Mouse (Mus musculus): Measurements from ENCODE around the gene Gdpd5.

Gdpd5 gene

DNA sequence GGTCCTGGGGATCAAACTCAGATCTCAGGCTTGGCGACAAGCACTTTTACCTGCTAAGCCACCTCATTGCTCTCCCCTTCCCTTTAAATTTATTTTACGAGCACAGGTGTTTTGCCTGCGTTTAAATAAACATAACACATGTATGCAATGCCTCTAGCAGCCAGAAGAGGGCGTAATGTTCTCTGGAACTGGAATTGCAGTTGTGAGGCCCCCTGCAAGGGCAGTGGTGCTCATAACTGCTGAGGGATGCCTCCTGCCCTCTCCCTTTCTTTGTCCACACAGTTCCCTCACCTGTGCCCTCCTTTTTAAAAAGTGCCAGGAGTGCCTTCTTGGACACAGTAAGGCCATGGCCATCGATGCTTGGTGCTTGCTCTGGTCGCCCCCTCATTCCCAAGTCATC lies 62.8 kb downstream of the Gdpd5 start:
- DNase-seq (ENCODE audit: low spot score), result no peak

DNA sequence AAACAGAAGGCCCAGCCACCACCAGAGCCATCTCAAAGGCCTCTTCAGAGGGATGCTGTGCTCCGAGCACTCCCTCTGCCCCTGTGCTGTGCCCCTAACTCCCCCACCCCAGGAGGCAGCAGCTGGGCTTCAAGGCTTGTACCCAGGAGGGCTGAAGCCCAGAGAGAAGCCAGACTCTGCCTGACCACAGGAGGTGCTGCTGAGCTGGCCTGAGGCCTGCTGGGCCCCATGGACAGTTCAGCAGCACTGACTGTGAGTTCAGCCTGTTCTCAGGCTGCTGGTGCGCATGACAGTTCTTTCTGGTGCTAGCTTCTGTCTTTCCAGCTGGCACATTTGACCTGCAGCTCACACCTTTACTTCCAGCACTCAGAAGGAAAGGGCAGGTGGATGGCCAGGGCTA lies 64.6 kb downstream of the Gdpd5 start:
- no peak for DNase-seq (ENCODE audit: low spot score)

DNA sequence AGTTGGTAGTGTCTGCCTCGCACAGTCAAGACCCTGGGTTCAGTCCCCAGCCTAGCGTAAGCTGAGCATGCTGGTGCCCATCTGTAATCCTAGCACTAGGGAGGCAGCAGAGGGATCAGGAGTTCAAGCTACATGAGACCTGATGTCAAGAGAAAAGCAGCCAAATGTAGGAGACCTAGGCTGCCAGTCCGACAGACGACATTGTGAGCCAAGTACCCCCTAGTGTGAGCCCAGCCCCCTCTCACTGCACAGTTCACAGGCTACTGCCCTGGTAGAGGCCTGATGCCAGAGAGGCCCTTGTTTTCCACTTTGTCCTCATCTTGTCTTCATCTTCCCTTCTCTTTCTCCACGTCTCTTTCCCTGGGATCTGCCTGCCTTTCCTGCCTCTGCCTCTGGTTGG lies 66.1 kb downstream of the Gdpd5 start:
- no peak for DNase-seq (ENCODE audit: low spot score)

DNA sequence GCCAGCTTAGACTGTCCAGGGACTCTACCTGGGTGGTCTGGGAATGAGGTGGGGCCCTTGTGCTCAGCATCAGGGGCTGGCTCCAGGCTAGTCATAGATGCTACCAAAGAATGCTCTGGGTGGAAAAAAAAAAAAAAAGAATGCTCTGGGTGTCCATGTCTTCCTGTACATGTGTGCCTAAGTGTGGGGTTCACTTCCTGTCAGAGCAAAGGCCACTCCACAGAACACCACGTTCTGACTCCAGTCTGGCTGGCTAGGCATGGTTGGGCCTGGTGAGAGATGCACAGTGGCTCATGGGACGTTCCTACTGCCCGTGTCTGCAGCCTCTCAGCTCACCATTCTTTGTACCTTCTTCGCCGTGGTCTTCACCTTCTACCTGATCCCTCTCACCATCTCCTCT lies 67.4 kb downstream of the Gdpd5 start:
- DNase-seq (ENCODE audit: low spot score), result no peak

DNA sequence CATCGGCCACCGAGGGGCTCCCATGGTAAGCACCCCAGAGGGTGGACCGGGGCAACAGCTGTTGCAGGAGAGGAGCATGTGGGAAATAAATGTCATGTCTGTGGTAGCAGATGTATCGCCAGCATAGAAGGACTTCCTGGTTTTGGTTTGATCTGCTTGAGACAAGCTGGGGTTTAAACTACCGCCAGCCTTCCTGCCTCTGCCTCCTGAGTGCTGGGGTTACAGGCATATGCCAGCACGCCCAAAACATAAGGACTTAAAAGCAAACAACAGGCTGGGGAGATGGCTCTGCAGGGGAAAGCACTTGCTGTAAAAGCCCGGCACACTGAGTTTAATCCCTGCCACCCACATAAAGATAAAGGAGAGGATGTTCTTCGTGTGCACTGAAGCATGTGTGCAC lies 67.8 kb downstream of the Gdpd5 start:
- no peak for DNase-seq (ENCODE audit: low spot score)

DNA sequence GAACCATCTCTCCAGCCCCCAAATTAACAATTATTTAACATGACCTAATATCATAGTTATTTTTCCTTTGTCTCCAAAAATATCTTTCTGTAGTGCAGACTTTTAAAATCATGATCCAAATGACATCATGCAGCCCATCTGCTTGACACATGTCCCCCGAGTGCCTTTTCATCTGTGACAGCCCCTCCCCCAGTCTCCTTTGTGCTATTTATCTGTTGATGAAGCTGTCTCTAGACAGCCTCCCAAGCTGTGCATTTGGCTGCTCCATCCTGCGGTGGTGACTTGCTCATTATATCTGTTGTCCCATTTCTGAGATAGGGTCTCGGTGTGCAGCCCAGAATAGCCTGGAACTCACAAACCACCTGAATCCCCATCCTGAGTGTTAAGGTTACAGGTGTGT lies 68.5 kb downstream of the Gdpd5 start:
- DNase-seq (ENCODE audit: low spot score), result no peak

DNA sequence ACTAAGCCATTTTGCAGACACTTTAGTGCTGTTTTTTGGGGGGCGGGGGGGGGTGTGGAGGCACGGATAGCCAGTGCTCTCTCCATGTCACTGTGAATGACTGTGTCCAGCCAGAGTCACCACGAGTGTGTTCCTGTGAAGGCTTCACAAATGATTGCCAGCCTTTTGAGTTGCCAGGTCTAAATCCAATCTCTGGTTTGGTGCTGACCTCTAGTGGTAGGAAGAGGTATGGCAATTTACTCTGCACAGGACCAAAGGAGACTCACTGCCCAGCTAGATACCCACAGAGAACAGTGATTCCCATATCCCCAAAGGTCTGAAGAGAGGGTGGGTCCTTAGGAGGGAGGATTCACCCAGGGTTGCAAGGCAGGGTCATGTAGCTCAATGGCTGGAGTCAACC lies 69.5 kb downstream of the Gdpd5 start:
- peak; percentile 77 for DNase-seq (ENCODE audit: low spot score)

DNA sequence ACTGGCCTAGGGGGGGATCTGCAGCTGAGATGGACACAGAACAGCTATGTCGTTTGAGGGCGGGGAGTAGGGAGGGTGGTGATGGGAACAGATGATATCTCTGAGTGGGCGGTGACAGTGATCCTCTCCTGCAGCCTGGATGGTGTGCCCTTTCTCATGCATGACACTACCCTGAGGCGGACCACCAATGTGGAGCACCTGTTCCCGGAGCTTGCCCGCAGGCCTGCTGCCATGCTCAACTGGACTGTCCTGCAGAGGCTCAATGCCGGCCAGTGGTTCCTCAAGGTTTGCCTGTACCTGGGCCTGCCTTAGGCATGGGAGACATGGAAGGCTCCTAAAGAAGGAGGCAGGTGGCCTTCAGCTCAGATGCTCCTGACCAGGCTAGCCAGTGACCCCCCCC lies 71.6 kb downstream of the Gdpd5 start:
- no peak for DNase-seq (ENCODE audit: low spot score)

DNA sequence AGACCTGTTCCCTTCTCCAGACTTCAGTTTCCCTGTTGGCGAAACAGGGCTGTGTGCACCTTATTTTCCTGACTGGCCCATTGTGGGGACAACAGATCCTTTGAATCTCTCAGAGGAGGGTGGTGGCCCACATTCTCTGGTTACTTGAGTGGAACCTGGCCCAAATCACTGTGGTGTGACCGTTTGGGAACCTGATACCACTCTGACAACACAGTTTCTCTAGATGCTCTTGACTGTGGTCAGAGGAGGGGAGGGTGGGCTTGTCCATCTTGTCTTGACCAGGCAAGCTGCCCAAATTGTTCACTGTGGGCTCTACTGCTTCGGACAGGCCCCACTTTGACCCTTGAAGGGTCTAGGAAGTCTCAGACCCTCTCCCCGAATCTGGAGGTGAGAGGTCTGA lies 72.8 kb downstream of the Gdpd5 start:
- DNase-seq (ENCODE audit: low spot score), result no peak

DNA sequence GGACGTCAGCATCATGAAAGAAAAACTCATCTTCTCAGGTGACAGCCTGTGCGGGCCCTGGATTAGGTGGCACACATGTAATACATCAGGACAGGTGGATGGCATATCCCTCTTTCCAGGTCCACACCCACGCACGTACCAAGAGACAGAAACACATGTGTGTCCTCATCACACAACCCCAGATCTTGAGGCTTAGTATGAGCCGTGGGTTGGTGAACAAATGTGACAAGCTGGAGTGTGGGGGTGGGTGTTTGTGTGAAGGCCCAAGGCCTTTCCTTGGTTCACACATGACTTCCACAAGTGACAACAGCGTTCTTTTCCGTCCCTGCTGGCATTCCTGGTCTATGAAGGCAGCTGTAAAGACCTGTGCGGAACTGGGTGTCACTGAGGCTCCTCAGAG lies 77.6 kb downstream of the Gdpd5 start:
- peak; percentile 38 for DNase-seq (ENCODE audit: low spot score)

DNA sequence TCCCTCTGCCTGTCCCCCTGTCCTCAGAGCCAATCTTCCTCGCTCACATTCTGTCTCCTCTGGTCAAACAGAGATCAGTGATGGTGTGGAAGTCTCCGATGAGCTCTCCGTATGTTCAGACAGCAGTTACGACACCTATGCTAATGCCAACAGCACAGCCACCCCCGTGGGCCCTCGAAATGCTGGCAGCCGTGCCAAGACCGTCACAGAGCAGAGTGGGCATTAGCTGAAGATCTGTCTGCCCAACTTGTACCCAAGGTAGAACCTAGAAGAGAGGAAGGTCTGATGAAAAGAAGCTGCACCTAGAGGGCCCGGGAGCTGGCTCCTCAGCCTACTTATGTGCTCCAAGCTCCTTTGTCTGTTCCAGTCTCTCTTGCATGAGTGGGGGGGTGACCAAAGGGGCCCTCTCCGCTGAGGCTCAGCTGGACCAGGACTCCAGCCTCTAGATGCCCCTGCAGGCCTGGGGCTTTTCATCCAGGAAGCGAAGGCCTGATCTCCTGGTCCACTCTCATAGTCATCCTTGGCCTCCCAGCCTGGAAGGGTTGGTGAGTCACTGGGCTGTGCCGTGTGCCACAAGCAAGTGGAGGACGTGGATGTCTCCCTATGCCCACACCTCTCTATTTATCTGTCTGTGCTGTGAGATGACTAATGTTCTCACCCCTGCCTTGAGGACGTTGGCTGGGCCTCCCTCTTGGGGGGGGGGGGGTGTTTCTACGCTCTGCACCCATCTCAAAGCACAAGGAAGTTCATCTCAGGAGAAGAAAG lies 78.9 kb downstream of the Gdpd5 start:
- no peak for DNase-seq (ENCODE audit: low spot score)

DNA sequence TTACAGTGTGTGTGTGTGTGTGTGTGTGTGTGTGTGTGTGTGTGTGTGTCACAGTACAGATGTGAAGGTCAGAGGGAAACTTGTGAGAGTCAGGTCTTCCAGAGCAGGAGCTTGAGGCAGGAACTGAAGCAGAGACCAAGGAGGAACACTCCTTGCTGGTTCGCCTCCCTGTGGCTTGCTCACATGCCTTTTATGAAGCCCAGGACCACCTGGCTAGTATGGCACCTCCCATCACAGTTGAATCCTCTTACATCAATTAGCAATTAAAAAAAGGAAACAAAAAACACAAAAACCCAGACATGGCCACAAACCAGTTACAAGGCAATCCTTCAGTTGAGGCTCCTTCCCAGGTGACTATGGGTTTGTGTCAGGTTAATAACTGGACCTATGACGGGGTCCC lies 81.9 kb downstream of the Gdpd5 start:
- no peak for DNase-seq (ENCODE audit: low spot score)

DNA sequence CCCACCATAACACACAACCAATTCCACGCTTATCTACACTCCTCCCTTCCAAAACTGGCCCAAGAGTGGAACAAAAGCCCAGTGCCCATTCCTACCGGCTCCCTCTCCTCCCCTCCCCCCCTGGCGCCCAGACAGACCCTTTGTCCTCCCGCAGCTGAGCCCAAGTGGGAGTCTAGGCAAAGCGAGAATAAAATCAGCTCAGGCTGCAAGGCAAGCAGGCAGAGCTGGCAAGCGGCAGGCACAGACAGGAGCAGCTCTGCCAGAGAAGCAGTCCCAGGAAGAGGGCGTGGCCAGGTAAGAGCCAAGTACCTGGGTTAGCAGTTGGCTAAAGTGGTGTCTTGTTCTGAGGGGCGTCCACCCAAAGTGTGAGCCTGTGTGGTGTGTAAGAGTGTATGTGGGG lies 84.6 kb downstream of the Gdpd5 start, which contains the start of gene Klhl35:
Klhl35 (plus strand) TSS at position 194 of the 400 bp plus-strand sequence.
- DNase-seq (ENCODE audit: low spot score), result no peak

DNA sequence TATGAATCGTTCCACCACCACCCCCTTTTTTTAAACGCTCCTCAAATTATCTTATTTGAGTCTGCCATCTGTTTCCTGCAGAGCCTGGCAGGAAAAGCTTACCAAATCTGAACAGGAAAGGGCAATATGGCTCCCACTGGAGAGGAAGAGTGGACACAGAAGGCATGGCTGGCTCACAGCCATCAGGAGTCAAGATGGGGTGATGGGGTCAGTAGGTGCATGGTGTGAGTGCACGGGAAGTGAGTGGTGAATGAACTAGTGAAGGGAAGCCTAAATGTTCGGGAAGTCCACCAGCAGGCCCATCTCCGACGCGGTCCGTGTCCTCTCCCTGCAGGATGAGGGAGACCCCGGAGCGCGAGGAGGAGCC lies 86.7 kb downstream of the Gdpd5 start:
- no peak for DNase-seq (ENCODE audit: low spot score)

DNA sequence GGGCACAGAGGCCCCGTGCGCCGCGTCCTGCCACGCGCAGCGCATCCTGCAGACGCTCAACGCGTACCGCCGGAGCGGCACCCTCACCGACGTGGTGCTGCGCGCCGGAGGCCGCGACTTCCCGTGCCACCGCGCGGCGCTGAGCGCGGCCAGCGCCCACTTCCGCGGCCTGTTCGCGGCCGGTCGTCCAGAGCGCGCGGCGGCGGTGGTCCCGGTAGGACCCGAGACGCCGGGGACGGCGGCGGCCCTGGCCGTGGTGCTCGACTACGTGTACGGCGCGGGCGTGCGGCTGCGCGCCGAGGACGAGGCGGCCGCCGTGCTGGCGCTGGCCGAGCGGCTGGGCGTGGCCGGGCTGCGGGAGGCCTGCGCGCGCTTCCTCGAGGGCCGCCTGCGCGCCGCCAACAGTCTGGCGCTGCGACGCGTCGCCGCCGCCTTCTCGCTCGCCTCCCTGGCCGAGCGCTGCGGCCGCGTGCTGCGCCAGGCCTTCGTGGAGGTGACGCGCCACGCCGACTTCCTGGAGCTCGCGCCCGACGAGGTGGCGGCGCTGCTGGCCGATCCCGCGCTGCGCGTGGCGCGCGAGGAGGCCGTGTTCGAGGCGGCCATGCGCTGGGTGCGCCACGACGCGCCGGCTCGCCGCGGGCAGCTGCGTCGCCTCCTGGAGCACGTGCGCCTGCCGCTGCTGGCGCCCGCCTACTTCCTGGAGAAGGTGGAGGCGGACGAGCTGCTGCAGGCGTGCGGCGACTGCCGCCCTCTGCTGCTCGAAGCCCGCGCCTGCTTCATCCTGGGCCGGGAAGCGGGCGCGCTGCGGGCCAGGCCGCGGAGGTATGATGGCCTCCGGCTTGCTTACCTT lies 87.3 kb downstream of the Gdpd5 start:
- DNase-seq (ENCODE audit: low spot score), result peak; percentile 69

DNA sequence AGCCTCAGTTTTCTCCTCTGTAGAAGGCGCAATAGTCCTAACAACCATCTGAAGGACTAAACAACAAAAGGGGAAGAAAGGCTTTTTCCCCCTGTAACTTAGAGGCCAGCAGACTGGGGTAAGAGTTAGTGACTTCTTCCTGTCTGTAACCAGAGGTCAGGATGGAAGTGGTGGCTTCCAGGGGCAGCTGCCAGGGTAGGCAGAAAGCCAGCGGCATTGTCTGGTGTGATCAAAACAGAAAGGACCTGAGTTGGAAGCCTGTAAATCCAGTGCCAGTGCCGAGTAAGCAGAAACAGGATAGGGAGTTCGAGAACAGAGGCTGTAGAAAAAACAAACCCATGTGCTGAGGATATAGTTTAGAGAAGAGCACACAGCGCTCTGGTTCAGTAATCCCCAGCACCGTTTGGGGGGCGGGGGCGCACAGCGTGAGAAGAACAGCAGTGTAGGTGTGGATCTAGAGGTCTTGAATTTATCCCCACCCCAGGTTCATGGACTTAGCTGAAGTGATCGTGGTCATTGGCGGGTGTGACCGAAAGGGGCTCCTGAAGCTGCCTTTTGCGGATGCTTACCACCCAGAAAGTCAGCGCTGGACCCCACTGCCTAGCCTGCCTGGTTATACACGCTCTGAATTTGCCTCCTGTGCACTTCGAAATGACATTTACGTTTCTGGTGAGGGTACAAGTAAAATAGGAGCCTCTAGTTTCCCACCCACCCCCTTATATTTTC lies 88.6 kb downstream of the Gdpd5 start:
- DNase-seq (ENCODE audit: low spot score), result no peak

DNA sequence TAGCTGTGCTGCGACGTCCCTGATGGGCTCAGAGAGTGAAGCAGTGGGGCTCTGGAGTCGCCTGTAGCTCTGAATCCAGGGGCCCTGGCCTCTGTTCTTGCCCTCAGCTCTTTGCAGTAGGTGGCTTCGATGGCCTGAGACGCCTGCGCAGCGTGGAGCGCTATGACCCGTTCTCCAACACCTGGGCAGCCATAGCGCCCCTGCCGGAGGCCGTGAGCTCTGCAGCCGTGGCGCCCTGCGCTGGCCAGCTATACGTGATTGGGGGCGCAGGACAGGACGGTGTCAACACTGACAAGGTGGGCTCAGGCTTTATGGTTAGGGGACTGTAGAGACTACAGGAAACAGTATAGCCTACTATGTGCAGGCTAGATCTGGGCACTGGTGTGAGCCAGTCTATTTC lies 90.4 kb downstream of the Gdpd5 start:
- no peak for DNase-seq (ENCODE audit: low spot score)

DNA sequence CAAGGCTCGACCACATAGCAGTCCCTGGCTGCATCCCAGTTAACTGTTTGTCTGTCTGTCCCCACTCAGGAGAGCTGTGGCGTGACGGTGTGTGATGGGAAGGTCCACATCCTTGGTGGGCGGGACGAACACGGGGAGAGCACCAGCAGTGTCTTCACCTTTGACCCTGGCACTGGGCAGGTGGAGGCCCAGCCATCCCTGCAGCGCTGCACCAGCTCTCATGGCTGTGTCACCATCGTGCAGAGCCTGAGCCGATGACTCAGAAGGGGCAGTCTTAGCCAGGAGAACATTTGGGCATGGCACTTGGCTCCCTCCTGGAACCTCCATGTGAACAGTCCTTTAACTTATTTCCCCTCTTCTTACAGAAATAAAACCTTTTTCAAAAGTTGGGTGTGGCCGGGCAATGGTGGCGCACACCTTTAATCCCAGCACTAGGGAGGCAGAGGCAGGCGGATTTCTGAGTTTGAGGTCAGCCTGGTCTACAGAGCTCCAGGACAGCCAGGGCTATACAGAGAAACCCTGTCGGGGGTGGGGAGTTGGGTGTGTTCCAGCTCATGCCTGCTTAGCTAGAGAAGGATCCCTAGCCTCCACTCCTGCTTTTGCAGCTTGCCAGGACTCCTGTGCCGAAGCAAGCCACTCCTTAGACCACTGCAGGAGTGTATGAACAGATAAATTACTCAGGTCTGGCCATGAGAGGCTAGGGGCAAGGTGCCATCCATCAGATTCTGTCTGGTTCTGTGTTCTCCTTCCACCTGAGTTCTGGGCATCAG lies 92.6 kb downstream of the Gdpd5 start:
- no peak for DNase-seq (ENCODE audit: low spot score)

DNA sequence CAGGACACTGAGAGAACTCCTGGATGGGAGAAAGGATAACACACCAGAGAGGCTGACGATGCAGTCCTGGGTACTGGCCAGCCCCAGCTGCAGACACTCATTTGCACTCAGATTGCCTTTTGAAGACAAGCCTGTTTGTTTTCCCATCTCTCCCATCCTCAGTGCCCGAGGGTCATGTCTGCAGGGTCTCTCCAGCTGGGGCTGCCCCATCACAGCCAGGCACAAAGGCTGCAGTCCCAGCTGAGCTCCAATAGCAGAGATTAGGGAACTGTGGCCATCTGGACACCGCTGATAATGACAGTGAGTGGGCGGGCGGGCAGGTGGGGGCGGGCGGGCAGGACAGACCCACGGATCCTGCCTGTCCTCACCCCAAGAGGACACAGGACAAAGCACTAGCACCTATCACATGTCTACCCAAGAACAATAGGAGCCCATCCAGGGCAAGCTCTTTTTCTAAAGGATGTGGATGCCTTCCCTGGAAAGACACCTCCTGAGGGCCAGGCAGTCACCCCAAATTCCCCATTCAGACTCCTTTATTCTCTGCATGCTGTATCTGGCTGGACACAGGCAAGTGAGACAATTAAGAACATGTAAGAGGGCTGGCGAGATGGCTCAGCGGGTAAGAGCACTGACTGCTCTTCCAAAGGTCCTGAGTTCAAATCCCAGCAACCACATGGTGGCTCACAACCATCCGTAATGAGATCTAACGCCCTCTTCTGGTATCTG lies 93.8 kb downstream of the Gdpd5 start:
- DNase-seq (ENCODE audit: low spot score), result no peak

DNA sequence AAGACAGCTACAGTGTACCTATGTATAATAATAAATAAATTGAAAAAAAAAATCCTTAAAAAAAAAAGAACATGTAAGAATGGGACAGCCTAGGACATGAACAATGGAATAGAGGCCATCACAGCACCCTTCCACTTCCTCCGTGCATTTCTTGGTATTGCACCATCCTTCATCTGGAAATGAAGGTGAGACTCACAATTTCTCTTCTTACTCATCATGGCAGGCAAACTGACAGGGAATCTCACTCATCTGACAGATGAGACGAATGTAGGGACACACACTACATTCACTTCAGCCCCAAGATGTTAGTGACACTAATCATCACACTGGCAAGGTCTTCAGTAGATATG lies 94.3 kb downstream of the Gdpd5 start:
- DNase-seq (ENCODE audit: low spot score), result no peak

DNA sequence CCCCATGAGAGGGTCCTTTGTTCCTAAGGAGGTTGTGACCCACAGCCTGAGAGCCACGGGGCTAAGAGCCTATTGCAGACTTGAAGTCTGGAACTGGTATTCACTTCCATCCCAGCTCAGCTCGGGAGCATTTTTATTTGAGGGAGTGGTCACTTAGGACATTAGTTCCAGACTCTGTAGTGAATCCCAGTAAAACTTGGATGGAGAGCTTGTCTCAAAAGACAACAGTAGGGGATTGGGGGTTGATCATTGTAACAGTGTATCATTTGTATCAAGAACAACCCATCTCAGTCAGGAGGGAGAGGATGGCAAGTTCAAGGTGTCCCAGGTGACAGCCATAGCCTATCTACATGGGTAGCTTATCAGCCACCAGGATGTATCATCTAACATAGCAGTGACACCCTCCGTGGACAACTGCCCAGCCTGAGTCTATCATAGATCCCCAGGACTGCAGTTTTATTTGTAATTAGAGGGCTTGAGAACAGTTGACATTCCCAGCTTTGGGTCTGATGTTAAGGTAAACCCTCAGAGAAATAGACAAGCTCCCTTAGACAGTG lies 95.4 kb downstream of the Gdpd5 start:
- DNase-seq (ENCODE audit: low spot score), result no peak

Data from left cerebral cortex, adult 11 months (tissue).